Mouse (Mus musculus) liver, postnatal 0 days (tissue): ENCODE data around the gene Ccdc159. TPM values are rescaled to one million over a fixed set of nuclear protein-coding genes. Genes with fewer than 3 reads are reported as not detected.

Source experiments
- ATAC-seq: fragments of 200-750 bp; cut with Nextera tagmentation; 2 replicates; pipeline ENCODE4 v1.8.0; 2017; ENCODE audit warnings: mild to moderate bottlenecking, moderate library complexity
- DNase-seq: peaks from one replicate; pipeline ENCODE4 v3.0.0-alpha.2; 2016
- H3K27ac ChIP-seq: fragments of 300-500 bp; sonication (generic); 2 replicates; pipeline ENCODE4 v1.5.1; 2014; ENCODE audit warnings: antibody characterized with exemption, moderate library complexity, mild to moderate bottlenecking, low read depth
- H3K27me3 ChIP-seq: fragments of 300-500 bp; sonication (generic); 2 replicates; pipeline ENCODE4 v1.6.1; 2014; ENCODE audit warnings: low read length, control low read depth, mixed read lengths; ENCODE audit not compliant: insufficient read depth
- H3K36me3 ChIP-seq: fragments of 300-500 bp; sonication (generic); replicated peaks from 2 replicates; pipeline ENCODE4 v1.6.1; 2014; ENCODE audit warnings: mild to moderate bottlenecking, control low read depth, low read length, moderate library complexity, mixed read lengths; ENCODE audit not compliant: insufficient read depth
- H3K4me1 ChIP-seq: fragments of 300-500 bp; sonication (generic); 2 replicates; pipeline ENCODE4 v1.6.1; 2014; ENCODE audit warnings: antibody characterized with exemption, mild to moderate bottlenecking, control low read depth; ENCODE audit not compliant: insufficient read depth
- H3K4me2 ChIP-seq: fragments of 300-500 bp; sonication (generic); 2 replicates; pipeline ENCODE4 v1.6.1; 2014; ENCODE audit warnings: low read depth, mild to moderate bottlenecking, low read length, moderate library complexity, mixed read lengths
- H3K4me3 ChIP-seq: fragments of 300-500 bp; sonication (generic); 2 replicates; pipeline ENCODE4 v1.5.1; 2014; ENCODE audit warnings: low read depth, low read length
- H3K9ac ChIP-seq: fragments of 300-500 bp; sonication (generic); replicated peaks from 2 replicates; pipeline ENCODE4 v1.6.1; 2014; ENCODE audit warnings: mild to moderate bottlenecking, moderate library complexity
- H3K9me3 ChIP-seq: fragments of 300-500 bp; sonication (generic); 2 replicates; pipeline ENCODE4 v1.6.1; 2016; ENCODE audit warnings: mild to moderate bottlenecking, control low read depth, low read length, mixed read lengths
- CTCF ChIP-seq: sonication (generic); IDR thresholded peaks from 2 replicates; pipeline ENCODE4 v1.5.1; 2016; ENCODE audit warnings: antibody characterized with exemption, low read depth
- EP300 ChIP-seq: IDR thresholded peaks from 2 replicates; pipeline ENCODE4 v1.6.1; 2016; ENCODE audit warnings: antibody characterized with exemption, low read depth, mild to moderate bottlenecking
- whole genome bisulfite sequencing: fragments of 180-500 bp; shearing (Covaris S2); extraction: QIAGEN DNeasy Blood & Tissue Kit; methylation state at CpG from one replicate; pipeline ENCODE4 v1.1.7; 2014; ENCODE audit not compliant: insufficient replicate concordance; 5-methylcytosine and 5-hydroxymethylcytosine counted together
- polyA plus RNA-seq: library from polyadenylated mRNA; unstranded; fragments of >200 nt; fragmentation: Nextera tagmentation; extraction: Ambion mirVana; gene quantifications from 2 replicates; pipeline ENCODE4 v1.2.1, GENCODE M21; 2015

Gene Ccdc159
- polyA plus RNA-seq, 1 experiment from 2014 or later, result 1.1 TPM

DNA sequence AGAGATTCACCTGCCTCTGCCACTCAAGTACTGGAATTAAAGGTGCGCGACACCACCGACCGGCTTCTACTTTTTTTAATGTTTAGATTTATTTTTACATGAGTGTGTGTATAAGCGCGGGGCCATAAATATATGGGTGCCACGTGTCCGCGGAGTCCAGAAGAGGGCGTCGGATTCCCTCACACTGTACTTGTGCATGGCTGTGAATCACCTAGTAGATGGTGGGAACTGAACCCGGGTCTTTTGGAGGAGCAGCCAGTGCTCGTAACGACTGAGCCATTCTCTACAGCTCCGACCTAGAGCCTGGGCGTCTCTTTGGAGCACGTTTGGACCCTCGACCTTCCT lies 27.9 kb downstream of the Ccdc159 start:
- Histone ChIP-seq H3K27me3 (0 out of 2 replicates have a peak, but pooled peaks cover under 1% of the 10 kb centered on the region), H3K27ac (peak overlapping the region; percentile 88), H3K9me3 (no peaks in the 10 kb centered on the region), H3K4me3 (peak overlapping the region; percentile 67), H3K36me3 (peaks cover 20% of the 10 kb centered on the region), H3K4me2 (peak overlapping the region; percentile 88), H3K9ac (peak overlapping the region; percentile 28; the same call in 1 of the 2 replicates), H3K4me1 (peaks cover 15% of the 10 kb centered on the region)
- ATAC-seq (peak; percentile 50), DNase-seq (no peak)
- 3% methylated on average over 18 of the region's 18 CpGs for WGBS
- TF ChIP-seq EP300 (no peak), CTCF (peak; percentile 65)

DNA sequence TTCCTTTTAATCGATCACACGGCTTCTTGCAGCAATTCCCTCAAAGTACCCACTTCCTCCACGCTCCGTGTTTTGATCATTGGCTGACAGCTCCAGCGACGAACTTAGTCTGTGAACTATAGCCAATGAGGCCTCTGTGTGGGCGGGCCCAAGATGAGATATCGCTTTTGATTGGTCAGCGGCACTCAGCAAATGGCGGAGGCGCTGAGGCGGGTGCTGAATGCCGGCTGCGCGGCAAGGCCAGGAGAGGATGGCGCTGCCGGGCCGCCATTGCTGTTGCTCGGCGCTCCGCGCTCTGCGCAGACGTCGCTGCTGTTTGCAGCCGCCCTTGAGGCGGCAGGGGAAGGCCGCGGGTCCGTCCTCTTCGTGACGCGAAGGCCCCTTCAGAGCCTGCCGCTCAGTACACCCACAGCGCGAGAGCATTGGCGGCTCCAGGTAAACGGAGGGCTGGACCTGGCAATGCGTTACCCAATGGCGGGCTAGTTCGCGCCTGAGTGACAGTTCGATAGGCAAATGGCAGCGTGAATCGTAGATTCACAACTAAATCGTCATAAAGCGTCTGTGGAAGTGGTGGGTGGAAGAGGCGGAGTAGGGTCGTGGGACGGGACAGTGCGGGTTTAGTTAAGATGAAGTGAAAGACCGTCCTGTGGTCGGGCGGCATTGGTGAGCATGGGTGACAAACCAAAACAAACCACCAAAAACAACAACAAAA lies 28.5 kb downstream of the Ccdc159 start, which contains the start of gene Swsap1:
TSS of gene Swsap1 (plus strand) at position 186 of the 712 bp plus-strand sequence.
- H3K9me3 ChIP-seq, result no peaks in the 10 kb centered on the region
- 0 out of 2 replicates have a peak, but pooled peaks cover under 1% of the 10 kb centered on the region for H3K27me3 ChIP-seq
- peak within 1 kb of the TSS; percentile 67 for H3K4me3 ChIP-seq
- WGBS, result under 1% methylated on average over 53 of the region's 54 CpGs
- ATAC-seq (peak; percentile 96), DNase-seq (peak; percentile 96)
- peaks cover 21% of the 10 kb centered on the region for H3K4me1 ChIP-seq
- H3K4me2 ChIP-seq, result peak within 1 kb of the TSS; percentile 88
- peaks cover 26% of the 10 kb centered on the region for H3K36me3 ChIP-seq
- H3K27ac ChIP-seq, result peak within 1 kb of the TSS; percentile 88
- TF ChIP-seq CTCF, result no peak
- TF ChIP-seq EP300, result no peak
- H3K9ac ChIP-seq, result peak within 1 kb of the TSS; percentile 65

DNA sequence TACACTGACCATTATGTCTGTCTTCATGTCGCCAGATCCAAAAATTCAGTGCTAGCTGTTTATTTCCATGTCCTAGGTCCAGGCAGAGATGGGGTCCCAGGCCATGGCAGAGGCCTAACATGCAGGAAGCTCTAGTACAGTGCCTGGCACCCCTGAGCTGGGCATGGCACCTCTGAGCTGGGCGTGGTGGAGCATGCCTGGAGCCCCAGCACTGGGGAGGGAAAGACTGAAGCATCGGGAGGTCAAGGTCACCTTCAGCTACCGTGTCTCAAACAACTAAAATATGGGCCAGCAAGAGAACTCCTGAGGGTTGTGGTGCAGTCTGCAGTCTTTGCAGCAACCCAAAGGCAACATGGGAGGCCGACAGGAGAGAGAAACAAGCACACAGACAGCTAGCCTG lies 31.1 kb downstream of the Ccdc159 start:
- H3K9me3 ChIP-seq, result no peaks in the 10 kb centered on the region
- no peak overlapping the region for H3K9ac ChIP-seq
- DNase-seq (no peak), ATAC-seq (no peak)
- TF ChIP-seq EP300 (no peak), CTCF (no peak)
- H3K27me3 ChIP-seq, result 0 out of 2 replicates have a peak, but pooled peaks cover 11% of the 10 kb centered on the region
- peaks cover 35% of the 10 kb centered on the region for H3K4me1 ChIP-seq
- H3K27ac ChIP-seq, result no peak overlapping the region
- H3K4me2 ChIP-seq, result no peak overlapping the region
- 75% methylated on average over 5 of the region's 5 CpGs for WGBS
- H3K4me3 ChIP-seq, result no peak overlapping the region
- peaks cover 32% of the 10 kb centered on the region for H3K36me3 ChIP-seq

- no peak overlapping the region for H3K4me2 ChIP-seq
- WGBS, result 94% methylated on average over 7 of the region's 7 CpGs
- H3K9me3 ChIP-seq, result no peaks in the 10 kb centered on the region
- no peak overlapping the region for H3K4me3 ChIP-seq
- peaks cover 32% of the 10 kb centered on the region for H3K36me3 ChIP-seq
- no peak overlapping the region for H3K27ac ChIP-seq
- 0 out of 2 replicates have a peak, but pooled peaks cover 11% of the 10 kb centered on the region for H3K27me3 ChIP-seq
- H3K4me1 ChIP-seq, result peaks cover 40% of the 10 kb centered on the region
- no peak overlapping the region for H3K9ac ChIP-seq
- no peak for ATAC-seq
- no peak for DNase-seq
- TF ChIP-seq EP300, result no peak
- no peak for TF ChIP-seq CTCF
Measured at GRCm38 (mm10) chr9:21959244-21959643, 32.0 kb downstream of the Ccdc159 start.

- no peak for DNase-seq
- no peak for ATAC-seq
Measured at GRCm38 (mm10) chr9:21960135-21960534, 32.9 kb downstream of the Ccdc159 start.

GRCm38 (mm10) chr9:21960558-21961208 lies 33.4 kb downstream of the Ccdc159 start:
- ATAC-seq (no peak), DNase-seq (peak; percentile 55)
- TF ChIP-seq CTCF (peak; percentile 44), EP300 (no peak)
- Histone ChIP-seq H3K27me3 (0 out of 2 replicates have a peak, but pooled peaks cover 11% of the 10 kb centered on the region), H3K4me1 (peaks cover 37% of the 10 kb centered on the region), H3K9me3 (no peaks in the 10 kb centered on the region), H3K27ac (no peak overlapping the region), H3K4me3 (peak overlapping the region; percentile 74), H3K36me3 (peaks cover 32% of the 10 kb centered on the region), H3K9ac (peak overlapping the region; percentile 70), H3K4me2 (peak overlapping the region; percentile 71)
- WGBS, result 38% methylated on average over 26 of the region's 26 CpGs

More at GRCm38 (mm10) chr9:21960135-21960534, 32.9 kb downstream of the Ccdc159 start:
- Histone ChIP-seq H3K4me2 (peak overlapping the region; percentile 71), H3K4me3 (peak overlapping the region; percentile 74; the same call in 1 of the 2 replicates), H3K27ac (no peak overlapping the region), H3K4me1 (peaks cover 37% of the 10 kb centered on the region), H3K36me3 (peaks cover 32% of the 10 kb centered on the region), H3K27me3 (0 out of 2 replicates have a peak, but pooled peaks cover 11% of the 10 kb centered on the region), H3K9ac (no peak overlapping the region), H3K9me3 (no peaks in the 10 kb centered on the region)
- 66% methylated on average over 9 of the region's 9 CpGs for WGBS
- TF ChIP-seq EP300 (no peak), CTCF (no peak)
